Mouse (Mus musculus): ENCODE results near the gene Vangl2. TPM values are rescaled to one million over a fixed set of nuclear protein-coding genes. Genes with fewer than 3 reads are reported as not detected.

The Vangl2 gene
- polyA plus RNA-seq, 1 experiment: not detected

GRCm38 (mm10) chr1:172018336-172019311 lies 9.6 kb downstream of the Vangl2 start:
- TF ChIP-seq GATA1 (IDR thresholded peaks at IDR 0.05; ENCODE audit: low read length): no peak

DNA sequence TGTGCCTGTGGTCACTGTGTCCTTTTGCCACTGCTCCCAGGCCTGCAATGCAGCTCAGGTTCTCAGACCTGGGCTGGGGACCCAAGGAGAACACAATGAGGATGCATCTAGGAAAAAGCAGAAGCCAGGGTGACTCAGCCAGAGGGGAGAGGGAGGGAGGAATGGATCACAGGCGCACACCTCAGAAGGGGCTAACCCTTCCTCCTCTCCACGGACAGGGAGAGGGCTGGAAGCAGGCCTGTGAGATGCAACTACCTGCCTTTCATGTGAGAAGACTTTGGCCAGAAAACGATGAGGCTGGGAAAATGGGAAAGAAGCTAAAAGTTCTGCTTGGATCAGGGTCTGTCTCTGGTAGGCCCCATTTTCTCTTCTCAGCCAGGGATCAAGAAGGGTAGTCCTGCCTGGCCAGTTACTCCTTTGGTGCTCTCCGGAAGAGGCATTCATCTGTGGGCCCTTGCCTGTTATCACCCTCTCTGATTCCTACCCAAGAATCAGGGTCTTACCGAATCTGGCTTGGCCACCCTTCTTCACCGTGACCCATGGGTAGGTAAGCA lies 10.7 kb downstream of the Vangl2 start:
- TF ChIP-seq GATA1 (IDR thresholded peaks at IDR 0.05; ENCODE audit: low read length): no peak

DNA sequence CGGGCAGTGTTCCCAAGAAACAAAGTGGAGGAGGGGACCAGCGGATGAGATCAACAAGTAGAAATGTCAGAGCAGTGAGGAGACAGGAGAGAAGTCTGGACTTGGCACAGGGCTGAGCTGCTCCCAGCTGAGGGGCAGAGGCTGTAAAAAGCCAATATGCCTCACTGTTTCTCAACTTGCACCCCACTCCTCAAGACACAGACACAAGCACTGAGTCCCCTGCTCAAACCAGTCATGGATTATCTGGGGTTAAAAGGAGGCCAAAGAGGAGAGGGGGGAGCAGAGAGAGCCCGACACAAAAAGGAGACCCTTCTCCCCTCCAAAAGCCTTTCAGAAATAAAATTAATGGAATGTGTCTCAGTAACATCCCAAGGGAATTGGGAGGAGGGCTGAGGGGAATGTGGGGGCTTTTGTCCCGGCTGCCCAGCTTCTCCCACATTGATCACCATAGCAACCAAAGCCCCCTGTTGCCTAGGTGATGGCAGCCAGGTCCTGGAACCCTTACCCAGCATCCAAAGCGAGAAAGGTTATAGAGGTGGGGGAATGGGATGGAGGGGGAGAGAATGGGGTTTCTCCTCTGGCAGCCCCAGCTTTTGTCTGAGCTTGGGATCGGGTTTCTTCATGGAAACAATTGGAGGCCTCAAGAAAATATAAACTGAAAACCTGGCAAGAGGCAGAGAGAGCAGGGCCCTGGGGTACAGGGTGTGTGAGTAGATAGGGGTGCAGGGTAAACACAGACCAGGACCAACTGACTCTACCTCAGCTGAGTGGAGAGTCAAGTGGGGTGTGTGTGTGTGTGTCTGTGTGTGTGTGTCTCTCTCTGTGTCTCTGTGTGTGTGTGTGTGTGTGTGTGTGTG lies 11.4 kb downstream of the Vangl2 start:
- no peak for TF ChIP-seq GATA1 (IDR thresholded peaks at IDR 0.05; ENCODE audit: low read length)

- no peak for TF ChIP-seq GATA1 (IDR thresholded peaks at IDR 0.05; ENCODE audit: low read length)
Measured at GRCm38 (mm10) chr1:172016031-172016430, 12.2 kb downstream of the Vangl2 start.

GRCm38 (mm10) chr1:172015312-172015939 lies 12.8 kb downstream of the Vangl2 start:
- TF ChIP-seq GATA1 (IDR thresholded peaks at IDR 0.05; ENCODE audit: low read length): no peak

DNA sequence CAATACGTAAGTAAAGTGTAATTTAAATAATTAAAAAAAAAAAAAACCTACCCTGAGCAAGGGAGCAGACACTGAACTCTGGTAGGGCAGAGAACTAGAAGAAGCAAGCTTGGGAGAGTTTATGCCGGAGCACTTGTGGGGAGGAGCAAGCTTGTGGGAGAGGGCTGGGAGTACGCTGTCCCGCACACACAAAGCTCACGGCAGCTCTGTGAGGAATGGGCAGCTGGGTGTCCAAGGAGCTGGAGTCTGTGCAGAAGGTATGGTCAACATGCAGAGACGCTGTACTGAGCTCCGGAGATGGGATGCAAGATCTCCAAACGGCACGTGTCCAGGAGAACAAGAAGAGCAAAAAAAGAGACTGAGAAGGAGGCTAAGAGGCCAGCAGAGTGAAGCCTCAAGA lies 13.5 kb downstream of the Vangl2 start:
- TF ChIP-seq GATA1 (IDR thresholded peaks at IDR 0.05; ENCODE audit: low read length): no peak

GRCm38 (mm10) chr1:172012030-172012429 lies 16.2 kb downstream of the Vangl2 start:
- TF ChIP-seq GATA1 (IDR thresholded peaks at IDR 0.05; ENCODE audit: low read length): no peak

DNA sequence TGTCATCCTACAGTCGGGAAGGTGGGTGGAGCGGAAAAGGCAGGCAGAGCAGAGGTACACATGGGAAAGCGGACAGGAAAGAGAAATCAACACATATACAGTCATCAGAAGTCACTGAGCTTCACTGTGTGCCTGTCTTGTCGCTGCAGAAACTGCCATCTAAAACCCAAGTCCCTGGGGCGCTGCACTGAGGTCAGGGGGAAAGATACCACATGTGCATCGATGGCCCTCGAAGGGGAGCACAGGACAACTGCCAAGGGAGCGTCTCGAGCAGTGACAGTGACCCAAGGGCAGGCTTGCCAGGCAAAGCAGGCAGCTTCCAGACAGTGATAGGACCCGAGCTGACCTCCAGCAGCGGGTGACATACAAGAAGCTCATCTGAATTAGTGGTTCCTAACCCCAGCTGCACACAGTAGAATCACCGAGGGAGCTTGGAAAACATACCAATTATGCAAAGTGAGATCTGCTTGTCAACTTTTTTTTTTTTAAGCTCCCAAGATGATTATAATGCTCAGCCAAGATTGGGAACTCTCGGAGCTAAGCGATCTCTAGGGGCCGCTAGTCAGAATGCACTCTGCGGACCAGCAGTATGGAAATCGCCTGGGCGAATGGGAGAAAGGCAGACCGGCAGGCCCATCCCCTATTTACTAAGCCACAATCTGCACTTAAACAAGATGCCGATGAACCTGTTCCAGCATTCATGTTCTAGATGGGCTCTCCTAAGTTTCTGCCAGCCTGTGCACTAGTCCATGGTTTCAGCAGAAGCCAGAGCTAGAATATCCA lies 18.0 kb downstream of the Vangl2 start:
- no peak for TF ChIP-seq GATA1 (IDR thresholded peaks at IDR 0.05; ENCODE audit: low read length)

DNA sequence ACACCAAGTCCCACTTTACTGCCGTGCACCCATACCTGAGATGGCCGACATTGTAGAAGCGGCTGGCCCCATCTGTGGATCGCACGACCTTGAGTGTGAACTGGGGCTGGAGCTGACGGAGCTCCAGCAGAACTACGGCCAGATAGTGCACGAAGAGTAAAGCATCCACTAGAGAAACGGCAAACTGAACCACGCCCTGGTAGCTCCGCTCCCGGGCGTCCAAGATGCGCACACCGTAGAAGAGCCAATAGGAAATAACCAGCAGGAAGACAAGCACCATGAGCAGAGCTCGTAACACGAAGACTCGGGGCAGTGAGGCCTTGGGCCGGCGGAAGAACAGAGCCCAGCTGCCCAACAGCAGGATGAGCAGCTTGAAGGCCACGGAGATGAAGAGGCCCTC lies 18.8 kb downstream of the Vangl2 start:
- TF ChIP-seq GATA1 (IDR thresholded peaks at IDR 0.05; ENCODE audit: low read length): no peak

- TF ChIP-seq GATA1 (IDR thresholded peaks at IDR 0.05; ENCODE audit: low read length): no peak
Measured at GRCm38 (mm10) chr1:172008351-172008750, 19.9 kb downstream of the Vangl2 start.

GRCm38 (mm10) chr1:172007761-172008160 lies 20.5 kb downstream of the Vangl2 start:
- no peak for TF ChIP-seq GATA1 (IDR thresholded peaks at IDR 0.05; ENCODE audit: low read length)

DNA sequence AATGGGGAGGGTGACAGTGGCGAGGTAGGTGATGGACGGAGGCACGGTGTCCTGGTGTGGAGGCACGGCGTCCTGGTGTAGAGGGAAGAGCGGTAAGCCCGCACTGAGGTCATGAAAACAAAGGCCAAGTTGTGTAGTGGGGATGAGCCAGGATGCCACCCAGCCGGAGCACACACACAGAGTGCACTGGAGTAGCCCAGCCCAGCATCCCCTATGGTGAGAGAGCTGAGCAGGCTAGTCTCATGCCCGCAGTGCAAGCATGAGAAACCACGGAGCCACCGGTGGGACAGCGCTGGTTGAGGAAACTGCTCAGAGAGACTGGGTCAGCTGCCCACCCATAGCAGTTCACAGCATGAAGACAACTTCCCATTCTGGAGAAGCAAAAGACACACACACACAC lies 26.6 kb downstream of the Vangl2 start:
- TF ChIP-seq GATA1 (IDR thresholded peaks at IDR 0.05; ENCODE audit: low read length): no peak

DNA sequence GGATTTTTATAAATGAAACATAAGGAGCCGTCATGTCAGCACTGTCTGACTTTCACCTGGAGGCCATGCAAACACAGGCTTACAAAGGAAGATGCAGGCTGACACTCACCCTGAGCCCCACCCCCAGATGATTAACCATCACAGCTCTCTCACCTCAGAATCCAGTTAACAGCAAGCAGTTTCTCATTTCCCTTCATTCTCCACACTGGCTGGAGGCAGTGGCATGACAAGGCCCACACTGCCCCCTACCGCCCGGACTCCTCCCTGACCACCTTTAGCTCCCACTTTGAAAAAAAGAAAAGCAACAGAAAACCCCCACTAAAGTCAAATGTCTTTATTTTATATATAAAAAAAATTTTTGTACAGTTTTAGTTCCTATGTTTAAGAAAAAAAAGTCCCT lies 27.6 kb downstream of the Vangl2 start:
- no peak for TF ChIP-seq GATA1 (IDR thresholded peaks at IDR 0.05; ENCODE audit: low read length)

DNA sequence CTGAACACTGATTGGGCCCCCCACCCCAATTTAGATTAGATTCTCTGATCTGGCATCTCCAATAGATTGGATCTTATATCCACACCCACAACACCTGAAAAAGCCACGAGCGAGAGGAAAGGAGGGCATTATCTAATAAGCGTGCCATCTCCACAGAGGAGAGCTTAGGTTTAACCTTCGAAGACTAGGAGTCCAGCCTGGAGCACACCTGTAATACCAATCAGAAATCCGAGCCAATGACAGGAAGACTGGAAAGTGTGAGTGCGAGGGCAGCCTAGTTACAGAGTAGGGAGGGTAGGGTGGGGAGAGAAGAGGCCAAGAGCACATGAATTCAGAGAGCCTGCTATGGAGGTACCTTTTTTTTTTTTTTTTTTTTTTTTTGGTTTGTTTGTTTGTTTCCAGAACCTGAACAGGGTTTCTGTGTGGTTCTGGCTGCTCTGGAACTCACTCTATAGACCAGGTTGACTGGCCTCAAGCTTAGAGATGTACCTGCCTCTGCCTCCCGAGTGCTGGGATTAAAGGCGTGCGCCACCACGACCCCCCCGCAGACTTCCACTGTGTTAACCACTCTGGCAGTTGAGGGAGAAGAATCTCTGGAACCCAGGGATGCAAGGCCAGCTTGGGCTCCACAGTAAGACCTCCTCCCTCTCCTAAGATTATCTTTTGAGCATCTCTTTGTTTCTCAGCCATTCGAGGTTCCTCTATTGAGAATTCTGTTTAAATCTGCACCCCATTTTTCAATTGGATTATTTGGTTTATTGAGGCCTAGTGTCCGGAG lies 29.2 kb downstream of the Vangl2 start:
- no peak for TF ChIP-seq GATA1 (IDR thresholded peaks at IDR 0.05; ENCODE audit: low read length)
